Mouse (Mus musculus) C2C12 (cell line): Measurements from ENCODE around the gene Ano6.

Experiments used
- CTCF ChIP-seq: IDR thresholded peaks from one replicate; pipeline ENCODE4 v1.5.1; 2011; ENCODE audit not compliant: control insufficient read depth, insufficient read depth, insufficient read length
- FOSL1 ChIP-seq: IDR thresholded peaks from one replicate; pipeline ENCODE4 v1.8.0; 2011; ENCODE audit warnings: mild to moderate bottlenecking, low read length; ENCODE audit not compliant: poor library complexity, insufficient read depth, severe bottlenecking
- MAX ChIP-seq: IDR thresholded peaks from one replicate; pipeline ENCODE4 v1.6.1; 2011; ENCODE audit warnings: mild to moderate bottlenecking, control low read depth
- MYOD1 ChIP-seq: IDR thresholded peaks from one replicate; pipeline ENCODE4 v1.6.1; 2011; ENCODE audit warnings: low read depth; ENCODE audit not compliant: control insufficient read depth, insufficient read length
- MYOG ChIP-seq: IDR thresholded peaks from one replicate; pipeline ENCODE4 v1.6.1; 2011; ENCODE audit not compliant: control insufficient read depth, insufficient read length; ENCODE audit errors: extremely low read depth

- TF ChIP-seq CTCF (no peak), MYOG (no peak), MAX (no peak), FOSL1 (no peak), MYOD1 (no peak)
Measured at GRCm38 (mm10) chr15:95925334-95925986, 134.8 kb downstream of the Ano6 start.
